Mouse (Mus musculus) cortical plate, adult 2 months (tissue): ENCODE data around the gene Tnfsf4.

Experiments
- CTCF ChIP-seq: fragments of 200-500 bp; IDR thresholded peaks from 2 replicates; pipeline ENCODE4 v1.5.1; 2011; ENCODE audit warnings: mild to moderate bottlenecking, control low read depth, low read length; ENCODE audit not compliant: insufficient read depth; ENCODE audit errors: extremely low read depth
- POLR2A ChIP-seq: fragments of 200-500 bp; IDR thresholded peaks from 2 replicates; pipeline ENCODE4 v1.6.1; 2011; ENCODE audit warnings: mild to moderate bottlenecking, low read length, control low read depth; ENCODE audit not compliant: insufficient read depth; ENCODE audit errors: extremely low read depth

DNA sequence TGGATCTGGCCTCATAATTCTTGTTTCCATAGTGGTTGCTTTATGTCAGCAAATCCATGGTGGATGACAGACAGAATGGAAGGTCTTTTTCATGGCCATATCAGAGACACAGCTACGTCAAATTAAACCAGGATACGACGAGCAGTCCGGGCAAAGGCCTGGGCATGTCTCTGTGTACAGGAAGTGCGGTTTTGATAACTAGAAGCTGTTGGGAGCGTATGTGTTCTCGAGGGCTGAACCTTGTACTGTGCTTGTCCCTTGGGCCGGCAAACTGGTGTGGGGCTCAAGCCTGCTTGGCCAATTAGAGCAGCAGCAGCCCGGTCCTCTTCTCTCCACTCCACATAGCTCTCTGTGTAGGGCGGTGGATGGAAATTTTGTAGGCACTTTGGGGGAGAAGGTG is 1.1 kb downstream of the Tnfsf4 start:
- TF ChIP-seq POLR2A (no peak), CTCF (no peak)
